Mouse (Mus musculus) ovary, postnatal 36 days (tissue): Measurements from ENCODE around the gene Opn4.

ENCODE experiments used
- DNase-seq: peaks from one replicate; pipeline ENCODE4 v3.0.0; 2022; ENCODE audit warnings: low spot score, mixed read lengths

Opn4 gene

DNA sequence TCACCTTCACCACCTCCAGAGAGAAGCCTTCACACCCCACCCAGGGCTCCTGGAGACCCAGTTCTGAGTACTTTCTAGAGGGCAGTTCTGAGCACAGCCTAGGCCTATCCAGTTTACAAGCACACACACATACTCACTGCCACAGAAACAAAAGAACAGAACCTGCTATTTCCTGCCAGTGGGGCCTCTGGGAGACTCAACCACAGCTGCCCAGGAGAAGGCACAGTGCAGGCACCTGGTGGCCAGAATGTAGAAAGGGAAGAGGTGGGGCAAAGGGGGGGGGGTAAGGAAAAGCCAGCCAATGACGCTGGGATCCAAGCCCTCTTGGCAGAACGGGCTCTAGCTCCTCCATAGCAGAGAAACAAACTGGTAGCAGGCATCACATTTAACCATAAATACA lies 37.5 kb downstream of the Opn4 start:
- DNase-seq: no peak

DNA sequence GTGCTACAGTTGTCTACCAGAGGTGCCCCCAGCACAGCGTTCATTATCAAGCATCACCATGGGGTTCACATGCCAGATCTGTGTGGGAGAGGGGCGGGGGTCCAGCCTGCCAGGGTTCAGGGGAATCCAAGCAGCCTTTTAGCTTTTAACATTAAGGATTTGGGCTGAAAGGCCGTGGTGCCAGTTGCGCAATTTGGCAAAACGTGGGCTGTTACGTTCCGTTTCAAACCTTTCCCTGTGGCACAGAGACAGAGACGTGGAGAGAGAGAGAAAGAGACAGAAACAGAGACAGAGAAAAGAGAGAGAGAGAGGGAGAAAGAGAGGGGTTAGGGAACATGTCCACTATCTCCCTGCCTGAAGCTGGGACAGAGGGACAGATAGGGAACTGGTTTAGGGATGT lies 38.3 kb downstream of the Opn4 start:
- no peak for DNase-seq

DNA sequence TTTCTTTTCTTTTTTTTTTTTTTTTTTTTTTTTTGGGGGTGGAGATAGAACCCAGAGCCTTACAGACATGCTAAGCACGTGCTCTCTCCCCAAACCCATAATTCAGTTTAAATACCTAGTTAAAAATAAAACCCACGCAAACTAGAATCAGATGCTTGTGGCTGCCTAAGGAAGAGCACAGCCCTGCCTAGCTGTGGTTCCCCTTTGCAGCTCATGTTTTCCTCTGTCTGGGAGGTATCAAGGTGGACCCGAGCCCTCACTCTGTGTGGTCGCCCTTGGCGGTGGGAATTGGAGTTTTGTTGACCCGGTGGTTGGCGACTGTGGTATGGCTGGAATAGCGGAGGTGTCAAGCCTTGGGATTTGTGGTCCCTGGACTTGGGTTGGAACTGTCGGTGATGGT lies 41.0 kb downstream of the Opn4 start:
- DNase-seq: no peak

DNA sequence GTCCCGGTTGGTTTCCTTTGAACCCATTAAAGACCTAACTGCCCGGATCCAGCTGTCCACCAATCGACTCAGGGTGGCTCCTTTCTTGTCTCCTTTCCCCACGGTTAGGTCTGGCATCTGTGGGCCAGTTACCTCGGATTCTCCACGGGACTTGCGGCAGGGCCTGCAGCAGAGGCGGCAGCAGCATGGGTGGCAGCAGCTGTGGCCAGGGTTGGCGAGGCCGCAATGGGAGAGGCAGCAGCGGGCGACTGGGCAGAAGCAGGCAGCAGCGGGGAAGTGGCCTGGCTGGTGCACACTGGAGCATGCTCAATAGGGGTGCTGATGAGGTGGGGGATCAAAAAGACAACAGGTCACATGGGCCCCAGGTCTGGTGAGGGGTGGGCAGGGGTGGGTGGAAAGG lies 44.7 kb downstream of the Opn4 start:
- no peak for DNase-seq

DNA sequence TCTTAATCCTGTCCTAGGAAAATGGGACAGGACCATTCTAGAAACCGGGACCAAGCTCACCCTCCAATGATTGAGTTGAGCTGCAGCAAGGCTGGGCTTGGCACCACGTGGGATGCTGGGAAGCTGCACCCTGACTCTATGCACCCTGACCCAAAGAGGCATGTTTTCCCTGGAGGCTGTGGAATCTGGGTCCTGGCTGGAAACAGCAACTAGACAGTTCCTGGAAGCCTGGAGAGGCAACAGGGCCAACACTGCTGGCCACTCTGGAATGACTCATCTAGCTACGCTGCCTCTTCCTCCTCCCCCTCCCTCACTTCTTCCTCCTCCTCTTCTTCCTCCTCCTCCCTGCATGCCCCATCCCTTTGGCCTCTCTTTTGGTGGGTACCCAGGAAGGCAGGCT lies 45.9 kb downstream of the Opn4 start:
- DNase-seq: peak; percentile 44

DNA sequence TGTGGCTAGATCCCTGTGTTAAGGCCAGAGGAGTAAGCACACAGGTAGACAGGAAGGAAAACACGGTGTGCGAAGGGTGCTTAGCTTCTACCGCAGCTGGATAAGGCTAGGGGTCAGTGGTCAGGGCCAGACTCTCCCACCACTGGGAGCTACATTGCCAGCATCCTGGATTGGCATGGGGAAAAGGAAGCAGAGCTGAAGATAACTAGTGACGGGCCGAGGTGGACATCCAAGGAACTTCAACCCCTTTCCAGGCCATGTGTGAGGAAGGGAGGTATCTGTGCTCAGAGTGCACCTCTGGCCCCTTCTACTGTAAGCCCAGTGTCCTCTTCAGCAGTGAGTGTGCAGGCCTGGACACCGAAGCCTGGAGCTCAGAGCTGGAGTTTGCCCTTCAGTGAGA lies 46.5 kb downstream of the Opn4 start:
- DNase-seq: no peak

DNA sequence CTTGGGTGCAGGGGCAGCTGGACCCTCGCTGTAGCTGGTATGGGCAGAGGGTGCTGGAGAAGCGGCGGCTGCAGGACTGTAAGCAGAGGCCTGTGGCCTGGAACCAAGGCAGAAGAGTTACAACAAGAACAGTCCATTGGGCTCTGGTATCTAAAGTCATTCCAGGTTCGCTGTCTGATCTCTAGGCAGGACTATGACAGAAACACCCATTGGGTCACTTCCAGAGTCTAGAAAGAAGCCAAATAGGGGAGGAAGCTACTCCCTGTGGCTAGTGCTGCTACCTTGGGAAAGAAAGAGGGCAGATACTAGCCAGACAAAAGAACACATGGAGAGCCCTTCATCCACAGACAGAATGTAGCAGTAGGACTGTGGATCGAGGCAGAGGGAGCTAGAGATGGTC lies 47.7 kb downstream of the Opn4 start:
- no peak for DNase-seq

DNA sequence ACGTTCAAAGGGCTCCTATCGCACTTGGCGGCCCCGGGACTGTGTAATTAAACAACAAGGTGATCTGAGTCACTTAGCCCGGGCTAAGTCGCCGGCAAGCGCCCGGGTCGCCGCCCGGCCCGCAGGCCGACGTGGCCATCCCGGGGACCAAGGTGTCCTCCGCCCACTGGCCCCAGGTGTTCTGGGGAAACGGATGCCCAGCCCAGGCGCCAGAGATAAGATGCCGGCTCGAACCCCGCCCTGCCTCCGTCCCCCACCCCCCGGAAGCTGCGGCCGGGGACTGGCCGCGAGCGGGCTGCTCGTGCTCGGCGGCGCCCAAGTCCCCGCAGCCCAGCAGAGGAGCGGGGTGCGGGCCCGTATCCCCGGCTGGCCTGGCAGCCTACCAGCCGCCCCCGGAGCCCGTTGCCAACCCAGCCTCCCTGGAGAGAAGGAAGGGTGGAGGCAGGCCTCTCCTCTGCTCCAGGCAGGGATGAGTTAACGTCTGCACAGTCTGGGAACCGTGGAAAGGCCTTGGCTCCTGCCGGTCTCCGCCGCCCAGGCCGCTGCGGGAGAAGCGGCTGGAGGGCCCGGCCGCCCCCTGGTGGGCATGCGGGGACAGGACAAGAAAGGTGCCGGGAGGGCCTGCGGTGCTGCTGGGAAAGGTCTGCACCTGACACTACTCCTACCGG lies 50.8 kb downstream of the Opn4 start:
- peak; percentile 86 for DNase-seq

DNA sequence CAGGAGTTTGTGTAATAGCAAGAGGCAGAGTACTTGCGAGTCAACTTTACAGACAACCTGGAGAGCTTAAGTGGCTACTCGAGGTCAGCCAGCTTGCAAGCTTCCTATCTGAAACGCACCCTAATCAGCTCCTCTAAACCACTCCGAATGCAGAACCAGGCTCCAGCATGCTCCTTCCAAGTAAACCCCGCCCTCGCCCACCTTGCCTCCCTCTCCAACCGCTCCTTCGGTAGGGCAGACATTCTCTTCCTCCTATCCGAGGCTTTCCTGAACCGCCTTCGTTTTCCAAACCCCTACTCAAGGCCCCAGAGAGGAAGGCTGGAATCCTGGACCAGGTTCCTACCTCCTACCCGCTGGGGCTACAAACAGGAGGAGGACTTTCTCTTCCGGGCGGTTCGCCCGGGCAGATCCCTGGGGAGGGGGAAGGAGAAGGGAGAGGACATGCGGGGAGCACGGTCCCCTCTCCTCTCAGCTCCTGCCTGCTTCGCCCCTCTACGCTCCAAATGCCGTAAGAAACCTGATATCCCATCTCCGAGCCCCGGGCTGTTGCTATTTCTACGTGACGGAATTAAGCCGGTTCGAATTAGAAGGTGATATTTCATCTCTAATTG lies 51.4 kb downstream of the Opn4 start:
- DNase-seq: peak; percentile 55

DNA sequence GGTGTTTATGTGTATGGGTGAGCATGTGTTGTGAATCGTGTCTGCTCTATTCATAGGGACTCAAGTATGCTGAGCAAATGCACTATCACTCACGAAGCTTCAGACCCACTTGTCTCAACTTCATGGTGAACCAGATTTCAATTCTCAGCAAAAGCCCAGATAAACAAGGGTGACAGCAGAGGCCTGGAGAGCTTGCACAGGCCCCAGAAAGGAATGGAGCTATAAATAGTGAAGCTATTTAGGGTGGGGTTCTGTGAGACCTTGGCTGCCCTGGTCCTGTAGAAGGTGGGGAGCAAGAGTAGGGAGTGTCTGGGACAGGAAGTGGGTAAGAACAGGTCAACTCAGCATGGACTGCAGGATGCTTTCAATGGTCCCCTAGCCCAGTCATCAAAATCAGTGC lies 55.4 kb downstream of the Opn4 start:
- DNase-seq: no peak

DNA sequence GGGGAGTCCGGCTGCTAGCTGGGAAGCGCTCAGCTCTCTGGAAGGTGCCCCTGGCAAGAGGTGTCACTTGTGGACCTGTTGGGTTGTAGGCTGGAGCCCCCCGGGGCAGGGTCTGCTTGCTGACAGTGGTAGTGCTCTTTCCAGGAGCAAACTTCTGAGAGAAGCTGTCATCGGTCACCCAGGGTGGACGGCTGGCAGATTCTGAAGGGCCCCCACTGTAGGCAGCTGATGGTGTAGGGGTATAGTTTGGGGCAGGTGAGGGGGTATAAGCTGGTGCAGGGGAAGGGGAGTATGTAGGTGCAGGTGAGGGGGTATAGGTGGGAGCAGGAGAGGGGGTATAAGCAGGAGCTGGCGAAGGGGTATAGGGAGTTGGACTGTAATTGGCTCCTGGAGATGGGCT lies 55.9 kb downstream of the Opn4 start:
- DNase-seq: no peak

DNA sequence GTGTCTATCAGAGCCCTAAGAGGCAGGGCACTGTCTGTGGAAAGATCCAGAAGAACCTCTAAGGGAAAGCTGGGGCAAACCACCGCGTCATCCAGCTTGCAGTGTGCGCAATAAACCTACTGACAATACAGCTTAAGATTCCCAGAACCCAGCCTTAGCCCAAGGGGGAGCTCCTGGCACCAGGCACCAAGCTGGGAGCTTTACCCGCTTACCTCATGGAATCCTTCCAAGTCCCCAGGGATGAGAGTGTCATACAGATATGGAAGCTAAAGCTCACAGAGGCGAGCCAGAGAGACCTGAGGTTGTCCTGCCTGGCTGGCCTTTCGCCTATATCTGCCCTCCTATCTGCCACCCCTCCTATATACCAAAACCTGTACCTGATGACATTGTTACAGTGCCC lies 56.3 kb downstream of the Opn4 start:
- DNase-seq: no peak

DNA sequence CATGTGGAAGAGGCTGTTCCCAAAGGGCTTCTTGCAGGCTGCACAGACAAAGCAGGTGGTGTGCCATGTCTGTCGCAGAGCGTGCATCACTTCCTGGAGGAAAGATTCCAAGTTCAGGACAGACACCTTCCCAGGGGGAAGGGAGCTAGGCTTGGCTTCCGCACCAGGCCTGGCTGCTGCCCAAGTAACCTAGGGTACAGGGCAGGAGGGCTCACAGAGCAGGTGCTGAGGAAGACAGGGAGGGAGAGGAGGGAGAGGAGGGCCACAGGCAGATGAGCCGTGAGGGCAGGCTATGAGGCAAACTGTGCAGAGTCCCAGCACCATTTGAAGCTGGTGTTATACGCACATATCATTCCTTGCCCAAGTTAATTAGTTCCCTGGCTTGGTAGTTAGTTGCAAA lies 58.0 kb downstream of the Opn4 start:
- DNase-seq: no peak

DNA sequence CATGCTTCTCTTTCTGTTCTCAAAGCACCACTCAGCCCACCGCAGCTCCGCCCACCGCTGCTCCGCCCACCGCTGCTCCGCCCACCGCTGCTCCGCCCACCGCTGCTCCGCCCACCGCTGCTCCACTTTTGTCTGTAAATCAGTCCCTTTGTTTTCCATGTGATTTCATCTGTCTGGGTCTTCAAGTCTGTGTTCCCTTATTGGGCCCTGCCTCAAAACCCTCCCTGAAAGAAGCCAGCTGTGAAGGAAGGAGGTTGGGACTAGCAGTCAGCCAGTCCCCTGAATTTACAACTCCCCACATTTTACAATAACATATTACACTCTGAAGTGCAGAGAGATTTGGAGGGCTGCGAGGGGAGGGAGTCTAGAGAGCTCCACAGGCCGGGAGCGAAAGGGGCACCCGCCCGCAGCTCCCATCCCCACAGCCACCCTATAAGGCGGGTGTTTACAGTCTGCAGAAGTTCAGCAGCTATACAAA lies 59.2 kb downstream of the Opn4 start:
- DNase-seq: peak; percentile 63
